Mouse (Mus musculus): ENCODE data around the gene Gm44503. TPM values are rescaled to one million over a fixed set of nuclear protein-coding genes. Genes with fewer than 3 reads are reported as not detected.

The Gm44503 gene
- 0.08 TPM in 1 of 2 replicates, not detected in the other for polyA plus RNA-seq (2016; fragmentation: Nextera tagmentation; extraction: Ambion mirVana)

DNA sequence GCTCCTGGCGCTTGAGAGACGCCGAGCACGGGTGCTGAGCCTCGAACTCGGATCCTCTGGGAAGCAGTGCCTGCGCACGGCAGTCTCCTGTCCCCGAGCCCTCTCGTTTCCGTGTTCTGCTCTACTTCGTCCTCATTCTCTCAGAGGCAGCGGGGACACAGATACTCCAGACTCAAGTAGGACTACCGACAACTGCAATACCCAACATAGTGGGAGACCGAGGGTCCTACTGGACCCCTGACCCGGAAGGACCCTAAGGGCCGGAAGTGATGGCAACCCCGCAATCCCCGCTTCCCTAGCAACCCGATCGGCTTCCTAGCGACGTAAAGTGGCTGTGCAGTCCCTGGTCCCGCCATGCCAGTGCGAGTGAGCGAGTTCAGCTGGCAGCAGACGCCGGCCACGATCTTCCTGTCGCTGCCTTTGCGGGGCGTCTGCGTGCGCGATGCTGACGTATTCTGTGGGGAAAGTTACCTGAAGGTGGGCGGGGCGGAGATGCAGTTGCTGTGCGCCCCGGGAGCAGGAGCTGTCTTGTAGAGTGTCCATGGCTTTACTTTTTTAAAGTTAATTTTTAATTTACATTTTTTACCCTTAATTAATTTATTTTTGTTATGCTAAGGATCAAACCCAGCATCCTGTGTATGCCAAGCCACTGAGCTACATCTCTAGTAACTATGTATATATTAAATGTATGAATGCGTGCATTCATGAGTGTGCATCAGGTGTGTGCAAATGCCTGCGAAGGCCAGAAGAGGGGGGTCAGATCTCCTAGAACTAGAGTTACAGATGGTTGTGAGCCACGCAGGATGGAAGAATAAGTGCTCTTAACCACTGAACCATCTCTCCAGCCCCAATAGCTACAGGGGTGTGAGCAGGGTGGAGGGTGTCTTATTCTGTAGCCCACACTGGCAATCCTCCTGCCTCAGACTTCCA lies at the start of gene Gm44503, which contains the start of gene Dyx1c1:
Gene Gm44503 (plus strand): TSS at position 332 of the 930 bp plus-strand sequence.
Gene Dyx1c1 (plus strand): TSS at position 265 of the 930 bp plus-strand sequence.
- Histone ChIP-seq H3K4me2 (peak within 1 kb of the TSS; percentile 80), H3K9me3 (replicated peaks) (no peaks in the 10 kb centered on the region), H3K4me3 (peak within 1 kb of the TSS; percentile 77), H3K27me3 (replicated peaks) (no peaks in the 10 kb centered on the region), H3K4me1 (replicated peaks) (peaks cover 5% of the 10 kb centered on the region; the same call in 1 of the 2 replicates), H3K9ac (peak within 1 kb of the TSS; percentile 75), H3K27ac (ENCODE audit: poor library complexity, severe bottlenecking) (no peak within 1 kb of the TSS), H3K36me3 (no peaks in the 10 kb centered on the region)
- 2% methylated on average over 43 of the region's 43 CpGs for WGBS
- peak; percentile 75 for ATAC-seq (ENCODE audit: insufficient number of reproducible peaks, low FRiP score)

DNA sequence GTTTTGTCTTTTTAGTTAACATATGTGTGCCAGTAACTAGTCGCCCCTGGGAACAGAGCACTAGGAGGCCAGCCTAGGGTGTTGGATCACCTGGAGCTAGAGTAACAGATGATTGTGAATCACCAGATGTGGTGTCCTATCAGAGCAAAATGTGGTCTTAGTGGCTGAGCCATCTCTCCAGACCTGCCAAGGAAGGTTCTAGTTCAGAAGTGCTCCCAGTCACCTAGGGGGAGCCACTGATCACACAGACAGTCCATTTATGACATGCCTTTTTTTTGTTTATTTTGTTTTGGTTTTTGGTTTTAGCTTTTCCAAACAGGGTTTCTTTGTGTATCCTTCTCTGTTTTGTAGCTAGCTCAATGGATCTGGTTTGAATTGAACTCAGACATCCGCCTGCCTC lies 47.3 kb upstream of the Gm44503 start:
- Histone ChIP-seq H3K36me3 (peaks cover 44% of the 10 kb centered on the region), H3K27me3 (replicated peaks) (no peaks in the 10 kb centered on the region), H3K27ac (ENCODE audit: poor library complexity, severe bottlenecking) (no peak overlapping the region), H3K4me3 (no peak overlapping the region), H3K4me1 (replicated peaks) (peaks cover 6% of the 10 kb centered on the region; the same call in 1 of the 2 replicates), H3K9ac (no peak overlapping the region), H3K9me3 (replicated peaks) (no peaks in the 10 kb centered on the region), H3K4me2 (no peak overlapping the region)
- no peak for ATAC-seq (ENCODE audit: insufficient number of reproducible peaks, low FRiP score)
- WGBS = 77% methylated on average over 2 of the region's 2 CpGs

DNA sequence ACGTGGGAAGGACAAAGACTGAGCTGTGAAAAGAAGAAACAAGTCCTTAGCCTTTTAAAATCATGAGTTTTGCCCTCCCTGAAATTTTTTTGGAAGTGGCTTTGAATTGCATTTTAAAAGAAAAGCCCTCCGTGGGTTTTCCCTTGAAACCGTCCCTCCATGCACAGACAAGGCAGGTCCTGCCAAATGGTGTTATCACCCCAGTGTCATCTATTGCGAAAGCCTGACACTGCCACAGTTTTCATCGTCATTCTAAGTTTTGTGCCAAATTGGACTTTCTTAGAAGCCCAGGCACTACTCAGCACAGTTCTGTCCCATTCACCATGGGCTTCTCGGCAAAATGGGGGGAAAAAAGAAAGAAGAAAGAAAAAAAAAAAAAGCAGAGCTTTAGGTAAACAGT lies 45.1 kb upstream of the Gm44503 start:
- Histone ChIP-seq H3K27ac (ENCODE audit: poor library complexity, severe bottlenecking) (no peak overlapping the region), H3K9me3 (replicated peaks) (no peaks in the 10 kb centered on the region), H3K27me3 (replicated peaks) (no peaks in the 10 kb centered on the region), H3K4me2 (no peak overlapping the region; the same call in 1 of the 2 replicates), H3K36me3 (peaks cover 23% of the 10 kb centered on the region), H3K4me1 (replicated peaks) (peaks cover 6% of the 10 kb centered on the region; the same call in 1 of the 2 replicates), H3K9ac (no peak overlapping the region), H3K4me3 (no peak overlapping the region)
- ATAC-seq (ENCODE audit: insufficient number of reproducible peaks, low FRiP score) = no peak
- WGBS = 64% methylated on average over 6 of the region's 6 CpGs

DNA sequence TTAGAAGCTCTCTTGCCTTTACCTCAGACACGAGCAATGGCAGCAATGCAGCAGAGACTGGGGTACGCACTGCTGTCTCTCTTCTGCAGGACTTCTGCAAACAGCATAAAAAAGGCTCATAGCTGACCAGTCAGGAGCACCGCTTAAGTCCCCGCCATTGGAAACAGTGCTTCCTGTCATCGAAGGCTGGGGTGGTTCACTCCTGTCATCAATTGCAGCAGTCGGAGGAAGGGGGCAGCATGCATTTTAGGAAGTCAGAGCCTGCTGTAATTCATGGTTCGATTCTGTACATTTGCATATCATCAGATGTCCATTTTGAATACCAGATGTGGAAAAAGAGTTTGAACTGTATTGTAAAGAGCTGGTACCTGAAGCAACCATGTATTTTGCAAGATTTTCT lies 42.9 kb upstream of the Gm44503 start:
- WGBS = 46% methylated on average over 7 of the region's 7 CpGs

DNA sequence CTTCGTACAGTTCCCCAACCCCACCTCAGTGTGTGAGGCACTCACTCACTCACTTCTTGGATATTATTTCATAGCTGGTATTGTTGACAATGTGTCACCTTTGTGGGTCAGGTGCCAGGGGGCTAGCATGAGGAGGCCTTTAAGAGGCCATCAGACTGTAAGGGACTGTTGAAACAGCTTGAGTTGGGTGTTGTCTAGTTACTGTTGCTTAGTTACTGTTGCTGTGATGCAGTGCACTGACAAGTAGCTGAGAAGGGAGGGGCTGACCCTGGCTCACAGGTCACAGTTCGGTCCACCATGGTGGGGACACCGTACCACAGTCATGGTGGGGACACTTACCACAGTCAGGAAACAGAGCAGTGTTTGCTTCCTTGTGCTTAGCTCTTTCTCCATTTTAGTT lies 35.6 kb upstream of the Gm44503 start:
- H3K4me2 ChIP-seq = no peak overlapping the region
- no peaks in the 10 kb centered on the region for H3K36me3 ChIP-seq
- H3K4me3 ChIP-seq = no peak overlapping the region
- H3K27ac ChIP-seq (ENCODE audit: poor library complexity, severe bottlenecking) = no peak overlapping the region
- H3K9ac ChIP-seq = no peak overlapping the region
- no peaks in the 10 kb centered on the region for H3K9me3 ChIP-seq (replicated peaks)
- ATAC-seq (ENCODE audit: insufficient number of reproducible peaks, low FRiP score) = no peak
- H3K27me3 ChIP-seq (replicated peaks) = peaks cover 37% of the 10 kb centered on the region
- WGBS = 83% methylated on average over 3 of the region's 3 CpGs
- peaks cover 8% of the 10 kb centered on the region; the same call in 1 of the 2 replicates for H3K4me1 ChIP-seq (replicated peaks)

More for the DNA sequence above, 42.9 kb upstream of the Gm44503 start:
- H3K4me3 ChIP-seq = no peak overlapping the region
- H3K9ac ChIP-seq = no peak overlapping the region
- peaks cover 12% of the 10 kb centered on the region; the same call in 1 of the 2 replicates for H3K36me3 ChIP-seq
- no peaks in the 10 kb centered on the region for H3K27me3 ChIP-seq (replicated peaks)
- H3K27ac ChIP-seq (ENCODE audit: poor library complexity, severe bottlenecking) = no peak overlapping the region
- H3K4me1 ChIP-seq (replicated peaks) = peaks cover 9% of the 10 kb centered on the region; the same call in 1 of the 2 replicates
- no peak overlapping the region for H3K4me2 ChIP-seq
- H3K9me3 ChIP-seq (replicated peaks) = no peaks in the 10 kb centered on the region
- no peak for ATAC-seq (ENCODE audit: insufficient number of reproducible peaks, low FRiP score)

DNA sequence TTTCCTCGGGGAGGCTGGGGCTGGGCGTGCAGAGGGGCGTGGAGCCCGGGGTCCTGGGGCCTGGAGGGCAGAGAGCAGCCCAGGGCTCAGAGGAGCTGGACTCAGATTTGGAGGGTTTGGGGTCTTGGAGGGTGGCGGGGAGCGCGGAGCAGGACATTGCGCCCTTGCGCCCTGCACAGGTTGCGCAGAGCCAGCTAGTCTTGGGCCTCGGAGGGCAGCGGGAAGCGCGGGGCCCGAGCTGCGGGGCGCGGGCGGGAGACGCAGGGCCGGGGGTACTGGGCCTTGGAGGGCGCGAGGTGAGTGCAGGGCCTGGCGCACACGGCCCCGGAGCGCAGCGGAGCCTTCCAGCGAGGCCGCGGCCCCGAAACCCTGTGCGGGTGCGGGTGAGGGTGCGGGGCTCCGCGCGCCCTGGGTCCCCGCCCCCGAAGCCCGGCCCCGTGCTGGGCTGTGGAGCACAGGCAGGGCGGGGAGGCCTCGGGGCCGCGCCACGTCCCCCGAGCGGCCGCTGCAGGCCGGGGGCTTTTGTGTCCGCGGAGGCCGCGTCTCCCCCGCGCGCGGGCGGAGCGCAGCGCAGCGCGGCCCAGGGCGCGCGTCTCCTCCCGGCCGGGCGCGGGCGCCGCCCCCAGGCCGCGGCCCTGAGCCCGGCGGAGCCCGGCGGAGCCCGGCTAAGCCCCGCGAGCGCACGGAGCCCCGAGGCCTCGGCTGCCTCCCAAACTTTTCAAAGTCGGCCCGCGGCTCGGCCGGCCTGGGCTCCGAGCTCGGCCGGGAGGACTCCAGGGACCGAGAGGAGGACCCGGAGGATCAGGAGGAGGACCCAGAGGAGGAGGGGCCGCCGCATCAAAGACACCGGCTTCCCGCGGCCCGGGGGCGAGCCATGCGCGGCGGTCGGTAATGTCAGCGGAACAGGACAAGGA lies 33.4 kb upstream of the Gm44503 start, which contains the start of gene Pygo1:
Gene Pygo1 (plus strand): TSS at position 625 of the 914 bp plus-strand sequence.
- ATAC-seq (ENCODE audit: insufficient number of reproducible peaks, low FRiP score) = peak; percentile 79
- H3K9me3 ChIP-seq (replicated peaks) = no peaks in the 10 kb centered on the region
- peak within 1 kb of the TSS; percentile 93 for H3K9ac ChIP-seq
- H3K4me3 ChIP-seq = peak within 1 kb of the TSS; percentile 91
- peak within 1 kb of the TSS; percentile 96 for H3K4me2 ChIP-seq
- H3K27me3 ChIP-seq (replicated peaks) = peaks cover 39% of the 10 kb centered on the region
- under 1% methylated on average over 104 of the region's 108 CpGs for WGBS
- H3K4me1 ChIP-seq (replicated peaks) = peaks cover 6% of the 10 kb centered on the region; the same call in 1 of the 2 replicates
- H3K36me3 ChIP-seq = no peaks in the 10 kb centered on the region
- peak within 1 kb of the TSS; percentile 46; the same call in 1 of the 2 replicates for H3K27ac ChIP-seq (ENCODE audit: poor library complexity, severe bottlenecking)

DNA sequence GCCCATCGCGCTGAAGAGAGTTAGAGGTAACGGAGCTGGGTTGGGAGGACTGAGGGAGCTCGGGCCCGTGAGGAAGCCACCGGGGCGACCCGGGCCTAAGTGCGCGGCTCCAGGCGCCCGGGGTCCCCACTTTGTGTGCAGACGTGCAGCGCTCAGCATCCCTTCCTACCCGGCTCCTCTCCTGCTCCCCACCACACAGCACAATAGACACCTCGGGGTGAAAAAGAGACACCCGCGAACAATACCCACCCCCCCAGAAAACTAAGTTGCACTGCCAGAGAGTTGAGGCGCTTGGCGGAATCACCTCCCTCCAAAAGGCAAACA lies 32.8 kb upstream of the Gm44503 start:
- Histone ChIP-seq H3K36me3 (no peaks in the 10 kb centered on the region), H3K4me2 (peak overlapping the region; percentile 96), H3K4me1 (replicated peaks) (peaks cover 6% of the 10 kb centered on the region; the same call in 1 of the 2 replicates), H3K4me3 (peak overlapping the region; percentile 91), H3K9ac (peak overlapping the region; percentile 93), H3K27ac (ENCODE audit: poor library complexity, severe bottlenecking) (peak overlapping the region; percentile 46; the same call in 1 of the 2 replicates), H3K27me3 (replicated peaks) (peaks cover 39% of the 10 kb centered on the region), H3K9me3 (replicated peaks) (no peaks in the 10 kb centered on the region)
- WGBS = 4% methylated on average over 20 of the region's 20 CpGs
- peak; percentile 43; the same call in 1 of the 2 replicates for ATAC-seq (ENCODE audit: insufficient number of reproducible peaks, low FRiP score)

DNA sequence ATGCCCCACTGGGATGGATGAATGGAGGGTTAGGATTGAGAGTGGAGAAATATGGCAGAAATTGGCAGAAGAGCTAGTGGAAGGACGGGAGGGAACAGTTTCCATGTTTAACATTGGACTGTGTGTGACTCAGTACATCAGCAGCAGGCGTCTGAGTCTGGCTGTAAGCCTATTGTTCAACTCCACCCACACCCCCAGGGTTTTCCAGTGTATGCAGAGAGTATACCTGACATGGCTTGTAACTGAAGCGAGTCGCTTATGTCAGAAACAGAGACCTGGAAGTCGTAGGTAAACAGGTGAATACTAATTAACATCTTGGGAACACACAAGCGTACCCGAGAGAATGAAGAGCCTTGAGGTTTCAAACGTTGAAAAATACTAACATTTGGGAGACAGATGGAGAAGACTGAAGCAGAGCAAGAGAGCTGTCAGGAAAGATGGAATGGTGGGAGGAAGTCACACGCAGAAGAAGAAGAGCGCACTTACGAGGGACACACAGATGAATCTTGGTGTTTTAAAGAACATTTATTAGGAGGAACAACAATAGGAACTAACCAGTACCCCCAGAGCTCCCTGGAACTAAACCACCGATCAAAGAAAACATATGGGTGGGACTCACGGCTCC lies 27.4 kb upstream of the Gm44503 start:
- no peak overlapping the region for H3K9ac ChIP-seq
- no peak overlapping the region for H3K4me2 ChIP-seq
- no peaks in the 10 kb centered on the region for H3K4me1 ChIP-seq (replicated peaks)
- H3K4me3 ChIP-seq = no peak overlapping the region
- 0 out of 2 replicates have a peak, but pooled peaks cover 6% of the 10 kb centered on the region for H3K36me3 ChIP-seq
- H3K27ac ChIP-seq (ENCODE audit: poor library complexity, severe bottlenecking) = no peak overlapping the region
- H3K27me3 ChIP-seq (replicated peaks) = peaks cover 19% of the 10 kb centered on the region
- no peaks in the 10 kb centered on the region for H3K9me3 ChIP-seq (replicated peaks)
- no peak for ATAC-seq (ENCODE audit: insufficient number of reproducible peaks, low FRiP score)
- 75% methylated on average over 13 of the region's 13 CpGs for WGBS

DNA sequence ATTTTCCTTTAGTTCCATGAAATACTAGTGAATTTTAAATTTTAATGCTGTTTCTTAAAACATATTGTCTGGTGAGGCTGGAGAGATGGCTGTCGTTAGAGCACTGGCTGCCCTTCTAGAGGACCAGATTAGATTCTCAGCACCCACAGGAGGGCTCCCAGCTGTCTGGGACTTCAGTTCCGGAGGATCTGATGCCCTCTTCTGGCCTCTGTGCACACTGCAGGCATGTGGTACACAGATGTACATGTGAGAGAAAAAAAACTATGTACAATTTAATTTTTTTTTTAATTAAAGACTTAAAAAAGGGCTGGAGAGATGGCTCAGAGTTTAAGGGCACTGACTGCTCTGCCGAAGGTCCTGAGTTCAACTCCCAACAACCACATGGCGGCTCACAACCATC lies 23.3 kb upstream of the Gm44503 start:
- H3K27me3 ChIP-seq (replicated peaks) = no peaks in the 10 kb centered on the region
- H3K9ac ChIP-seq = no peak overlapping the region
- ATAC-seq (ENCODE audit: insufficient number of reproducible peaks, low FRiP score) = no peak
- H3K4me2 ChIP-seq = no peak overlapping the region
- no peaks in the 10 kb centered on the region for H3K4me1 ChIP-seq (replicated peaks)
- 0 out of 2 replicates have a peak, but pooled peaks cover 6% of the 10 kb centered on the region for H3K36me3 ChIP-seq
- H3K4me3 ChIP-seq = no peak overlapping the region
- H3K9me3 ChIP-seq (replicated peaks) = no peaks in the 10 kb centered on the region
- no peak overlapping the region for H3K27ac ChIP-seq (ENCODE audit: poor library complexity, severe bottlenecking)
- 76% methylated on average over 4 of the region's 4 CpGs for WGBS

DNA sequence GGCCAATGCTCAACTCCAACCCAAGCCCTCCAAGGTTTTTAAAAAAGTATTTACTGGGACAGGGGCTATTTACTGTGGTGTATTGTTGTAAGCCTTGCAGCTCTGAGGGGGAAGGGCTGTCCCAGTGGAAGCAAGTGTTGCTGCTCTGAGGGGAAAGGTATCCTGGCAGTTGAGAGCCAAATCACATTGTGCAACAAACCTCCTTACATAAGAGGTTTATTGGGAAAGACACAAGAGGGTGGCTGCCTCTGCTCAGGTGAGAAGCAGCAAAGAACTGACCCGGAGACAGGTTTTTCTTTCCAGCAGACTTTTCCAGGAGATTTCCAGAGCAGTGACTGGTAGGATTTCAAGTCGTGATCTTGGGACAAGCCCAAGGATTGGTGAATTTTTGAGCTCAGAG lies 22.4 kb upstream of the Gm44503 start:
- Histone ChIP-seq H3K4me3 (no peak overlapping the region), H3K4me1 (replicated peaks) (no peaks in the 10 kb centered on the region), H3K9ac (no peak overlapping the region), H3K4me2 (no peak overlapping the region), H3K36me3 (0 out of 2 replicates have a peak, but pooled peaks cover 6% of the 10 kb centered on the region), H3K27me3 (replicated peaks) (no peaks in the 10 kb centered on the region), H3K9me3 (replicated peaks) (no peaks in the 10 kb centered on the region), H3K27ac (ENCODE audit: poor library complexity, severe bottlenecking) (no peak overlapping the region)
- ATAC-seq (ENCODE audit: insufficient number of reproducible peaks, low FRiP score) = no peak
- WGBS = 65% methylated on average over 2 of the region's 2 CpGs
